Mouse (Mus musculus) liver, postnatal 0 days (tissue): ENCODE results near the gene Sgk1.

Source experiments
- CTCF ChIP-seq: sonication (generic); IDR thresholded peaks from 2 replicates; pipeline ENCODE4 v1.5.1; 2016; ENCODE audit warnings: antibody characterized with exemption, low read depth
- EP300 ChIP-seq: IDR thresholded peaks from 2 replicates; pipeline ENCODE4 v1.6.1; 2016; ENCODE audit warnings: antibody characterized with exemption, low read depth, mild to moderate bottlenecking

GRCm38 (mm10) chr10:22001621-22002020, 119.6 kb downstream of the Sgk1 start:
- peak; percentile 68 for TF ChIP-seq EP300
- TF ChIP-seq CTCF, result no peak
